Mouse (Mus musculus): Measurements from ENCODE around the gene Ppp1r35. TPM values are rescaled to one million over a fixed set of nuclear protein-coding genes. Genes with fewer than 3 reads are reported as not detected.

Gene Ppp1r35
- polyA plus RNA-seq, 1 experiment from 2014 or later = 21.3 TPM

GRCm38 (mm10) chr5:137784546-137784945 is 5.9 kb downstream of the Ppp1r35 start:
- H3K4me3 ChIP-seq (replicated peaks) = peak overlapping the region; percentile 80
- peak overlapping the region; percentile 98 for H3K27ac ChIP-seq (replicated peaks)
- 67% methylated on average over 14 of the region's 14 CpGs for WGBS (ENCODE audit: insufficient replicate concordance)
- H3K4me1 ChIP-seq (replicated peaks) = peaks cover 59% of the 10 kb centered on the region
- peak overlapping the region; percentile 92 for H3K9ac ChIP-seq
- peaks cover 12% of the 10 kb centered on the region; the same call in 1 of the 2 replicates for H3K27me3 ChIP-seq
- peak overlapping the region; percentile 90 for H3K4me2 ChIP-seq
- H3K36me3 ChIP-seq (replicated peaks) = peaks cover 51% of the 10 kb centered on the region
- ATAC-seq (ENCODE audit: insufficient read depth) = no peak
- no peaks in the 10 kb centered on the region for H3K9me3 ChIP-seq (replicated peaks)

- under 1% methylated on average over 62 of the region's 62 CpGs for WGBS (ENCODE audit: insufficient replicate concordance)
Observed at GRCm38 (mm10) chr5:137785164-137786031, 6.7 kb downstream of the Ppp1r35 start.

GRCm38 (mm10) chr5:137786109-137786942 is 7.7 kb downstream of the Ppp1r35 start:
- H3K36me3 ChIP-seq (replicated peaks) = peaks cover 36% of the 10 kb centered on the region
- WGBS (ENCODE audit: insufficient replicate concordance) = under 1% methylated on average over 79 of the region's 79 CpGs
- H3K4me1 ChIP-seq (replicated peaks) = peaks cover 48% of the 10 kb centered on the region
- peaks cover 12% of the 10 kb centered on the region; the same call in 1 of the 2 replicates for H3K27me3 ChIP-seq
- peak overlapping the region; percentile 80 for H3K4me3 ChIP-seq (replicated peaks)
- no peaks in the 10 kb centered on the region for H3K9me3 ChIP-seq (replicated peaks)
- peak overlapping the region; percentile 90 for H3K4me2 ChIP-seq
- H3K9ac ChIP-seq = peak overlapping the region; percentile 92
- peak overlapping the region; percentile 98 for H3K27ac ChIP-seq (replicated peaks)
- peak; percentile 82 for ATAC-seq (ENCODE audit: insufficient read depth)

More at GRCm38 (mm10) chr5:137785164-137786031, 6.7 kb downstream of the Ppp1r35 start:
- Histone ChIP-seq H3K27me3 (peaks cover 12% of the 10 kb centered on the region; the same call in 1 of the 2 replicates), H3K9me3 (replicated peaks) (no peaks in the 10 kb centered on the region), H3K9ac (peak overlapping the region; percentile 92), H3K4me1 (replicated peaks) (peaks cover 50% of the 10 kb centered on the region), H3K4me2 (peak overlapping the region; percentile 90), H3K4me3 (replicated peaks) (peak overlapping the region; percentile 80), H3K27ac (replicated peaks) (peak overlapping the region; percentile 98), H3K36me3 (replicated peaks) (peaks cover 45% of the 10 kb centered on the region)
- peak; percentile 12 for ATAC-seq (ENCODE audit: insufficient read depth)

- peaks cover 43% of the 10 kb centered on the region for H3K4me1 ChIP-seq (replicated peaks)
- WGBS (ENCODE audit: insufficient replicate concordance) = under 1% methylated on average over 48 of the region's 48 CpGs
- H3K36me3 ChIP-seq (replicated peaks) = peaks cover 26% of the 10 kb centered on the region
- peak within 1 kb of the TSS; percentile 98 for H3K27ac ChIP-seq (replicated peaks)
- H3K9ac ChIP-seq = peak within 1 kb of the TSS; percentile 92
- no peaks in the 10 kb centered on the region for H3K9me3 ChIP-seq (replicated peaks)
- H3K4me2 ChIP-seq = peak within 1 kb of the TSS; percentile 90
- H3K4me3 ChIP-seq (replicated peaks) = peak within 1 kb of the TSS; percentile 80
- ATAC-seq (ENCODE audit: insufficient read depth) = peak; percentile 67
- peaks cover 12% of the 10 kb centered on the region; the same call in 1 of the 2 replicates for H3K27me3 ChIP-seq
Observed at GRCm38 (mm10) chr5:137787151-137787928, 8.7 kb downstream of the Ppp1r35 start, which contains the start of the genes Mepce and Zcwpw1. Gene Mepce, minus strand, starts transcription at chr5:137787655. Gene Zcwpw1, plus strand, starts transcription at chr5:137787798.

GRCm38 (mm10) chr5:137788171-137788570 is 9.5 kb downstream of the Ppp1r35 start:
- peak overlapping the region; percentile 80 for H3K4me3 ChIP-seq (replicated peaks)
- peaks cover 12% of the 10 kb centered on the region; the same call in 1 of the 2 replicates for H3K27me3 ChIP-seq
- no peaks in the 10 kb centered on the region for H3K9me3 ChIP-seq (replicated peaks)
- H3K9ac ChIP-seq = no peak overlapping the region
- WGBS (ENCODE audit: insufficient replicate concordance) = 65% methylated on average over 24 of the region's 24 CpGs
- peaks cover 35% of the 10 kb centered on the region for H3K4me1 ChIP-seq (replicated peaks)
- H3K4me2 ChIP-seq = peak overlapping the region; percentile 90
- no peak overlapping the region for H3K27ac ChIP-seq (replicated peaks)
- no peak for ATAC-seq (ENCODE audit: insufficient read depth)
- peaks cover 18% of the 10 kb centered on the region for H3K36me3 ChIP-seq (replicated peaks)

- 79% methylated on average over 2 of the region's 2 CpGs for WGBS (ENCODE audit: insufficient replicate concordance)
Observed at GRCm38 (mm10) chr5:137788946-137789531, 10.4 kb downstream of the Ppp1r35 start.

GRCm38 (mm10) chr5:137791553-137791952 is 12.9 kb downstream of the Ppp1r35 start:
- peaks cover 11% of the 10 kb centered on the region for H3K4me1 ChIP-seq (replicated peaks)
- no peaks in the 10 kb centered on the region for H3K36me3 ChIP-seq (replicated peaks)
- no peak overlapping the region for H3K4me3 ChIP-seq (replicated peaks)
- H3K9me3 ChIP-seq (replicated peaks) = no peaks in the 10 kb centered on the region
- peaks cover 12% of the 10 kb centered on the region; the same call in 1 of the 2 replicates for H3K27me3 ChIP-seq
- H3K4me2 ChIP-seq = no peak overlapping the region
- ATAC-seq (ENCODE audit: insufficient read depth) = no peak
- H3K27ac ChIP-seq (replicated peaks) = no peak overlapping the region
- H3K9ac ChIP-seq = no peak overlapping the region

More at GRCm38 (mm10) chr5:137788946-137789531, 10.4 kb downstream of the Ppp1r35 start:
- Histone ChIP-seq H3K27ac (replicated peaks) (no peak overlapping the region), H3K9ac (no peak overlapping the region), H3K4me1 (replicated peaks) (peaks cover 27% of the 10 kb centered on the region), H3K4me3 (replicated peaks) (no peak overlapping the region), H3K4me2 (no peak overlapping the region), H3K27me3 (peaks cover 12% of the 10 kb centered on the region; the same call in 1 of the 2 replicates), H3K36me3 (replicated peaks) (peaks cover 9% of the 10 kb centered on the region), H3K9me3 (replicated peaks) (no peaks in the 10 kb centered on the region)
- ATAC-seq (ENCODE audit: insufficient read depth) = no peak

- Histone ChIP-seq H3K9me3 (replicated peaks) (no peaks in the 10 kb centered on the region), H3K27ac (replicated peaks) (no peak overlapping the region), H3K9ac (no peak overlapping the region), H3K27me3 (no peaks in the 10 kb centered on the region), H3K4me3 (replicated peaks) (no peak overlapping the region), H3K4me2 (no peak overlapping the region), H3K4me1 (replicated peaks) (no peaks in the 10 kb centered on the region), H3K36me3 (replicated peaks) (no peaks in the 10 kb centered on the region)
- no peak for ATAC-seq (ENCODE audit: insufficient read depth)
- 50% methylated on average over 3 of the region's 3 CpGs for WGBS (ENCODE audit: insufficient replicate concordance)
Observed at GRCm38 (mm10) chr5:137796606-137797005, 18.0 kb downstream of the Ppp1r35 start.

- Histone ChIP-seq H3K9me3 (replicated peaks) (no peaks in the 10 kb centered on the region), H3K36me3 (replicated peaks) (no peaks in the 10 kb centered on the region), H3K27me3 (no peaks in the 10 kb centered on the region), H3K4me1 (replicated peaks) (no peaks in the 10 kb centered on the region), H3K27ac (replicated peaks) (no peak overlapping the region), H3K4me3 (replicated peaks) (no peak overlapping the region), H3K4me2 (no peak overlapping the region), H3K9ac (no peak overlapping the region)
- WGBS (ENCODE audit: insufficient replicate concordance) = 41% methylated on average over 3 of the region's 3 CpGs
- no peak for ATAC-seq (ENCODE audit: insufficient read depth)
Observed at GRCm38 (mm10) chr5:137800917-137801316, 22.3 kb downstream of the Ppp1r35 start.

GRCm38 (mm10) chr5:137806158-137806557 is 27.5 kb downstream of the Ppp1r35 start:
- 42% methylated on average over 1 of the region's 1 CpGs for WGBS (ENCODE audit: insufficient replicate concordance)
- no peaks in the 10 kb centered on the region for H3K36me3 ChIP-seq (replicated peaks)
- ATAC-seq (ENCODE audit: insufficient read depth) = no peak

More at GRCm38 (mm10) chr5:137806158-137806557, 27.5 kb downstream of the Ppp1r35 start:
- no peak overlapping the region for H3K9ac ChIP-seq
- no peak overlapping the region for H3K27ac ChIP-seq (replicated peaks)
- no peak overlapping the region for H3K4me3 ChIP-seq (replicated peaks)
- no peak overlapping the region for H3K4me2 ChIP-seq
- H3K27me3 ChIP-seq = no peaks in the 10 kb centered on the region
- no peaks in the 10 kb centered on the region for H3K4me1 ChIP-seq (replicated peaks)
- H3K9me3 ChIP-seq (replicated peaks) = no peaks in the 10 kb centered on the region
